Mouse (Mus musculus): Measurements from ENCODE around the gene Rpl39. TPM values are rescaled to one million over a fixed set of nuclear protein-coding genes. Genes with fewer than 3 reads are reported as not detected.

Rpl39 gene
- polyA plus RNA-seq, 1 experiment from 2014 or later: 409 TPM

- Histone ChIP-seq H3K36me3 (ENCODE audit: insufficient read depth, low read length) (no peaks in the 10 kb centered on the region), H3K4me1 (ENCODE audit: insufficient read depth, low read length) (no peaks in the 10 kb centered on the region), H3K4me3 (ENCODE audit: low read length) (no peak overlapping the region), H3K27me3 (ENCODE audit: insufficient read depth, low read length) (no peaks in the 10 kb centered on the region), H3K27ac (ENCODE audit: low read length) (no peak overlapping the region), H3K4me2 (replicated peaks; ENCODE audit: low read depth, low read length) (no peak overlapping the region), H3K9me3 (ENCODE audit: low read length) (no peaks in the 10 kb centered on the region), H3K9ac (replicated peaks; ENCODE audit: low read length) (no peak overlapping the region)
- ATAC-seq (ENCODE audit: low FRiP score, low TSS enrichment): peak; percentile 31; the same call in 1 of the 2 replicates
- WGBS: 37% methylated on average over 9 of the region's 9 CpGs
Measured at GRCm38 (mm10) chrX:37074262-37074892, 10.8 kb downstream of the Rpl39 start.

GRCm38 (mm10) chrX:37068766-37069165, 16.4 kb downstream of the Rpl39 start:
- Histone ChIP-seq H3K4me2 (replicated peaks; ENCODE audit: low read depth, low read length) (no peak overlapping the region), H3K36me3 (ENCODE audit: insufficient read depth, low read length) (no peaks in the 10 kb centered on the region), H3K27me3 (ENCODE audit: insufficient read depth, low read length) (no peaks in the 10 kb centered on the region), H3K9me3 (ENCODE audit: low read length) (no peaks in the 10 kb centered on the region), H3K4me3 (ENCODE audit: low read length) (no peak overlapping the region), H3K9ac (replicated peaks; ENCODE audit: low read length) (no peak overlapping the region), H3K27ac (ENCODE audit: low read length) (no peak overlapping the region), H3K4me1 (ENCODE audit: insufficient read depth, low read length) (no peaks in the 10 kb centered on the region)
- 73% methylated on average over 5 of the region's 5 CpGs for WGBS
- ATAC-seq (ENCODE audit: low FRiP score, low TSS enrichment): no peak

- Histone ChIP-seq H3K4me2 (replicated peaks; ENCODE audit: low read depth, low read length) (no peak overlapping the region), H3K4me1 (ENCODE audit: insufficient read depth, low read length) (no peaks in the 10 kb centered on the region), H3K27me3 (ENCODE audit: insufficient read depth, low read length) (no peaks in the 10 kb centered on the region), H3K36me3 (ENCODE audit: insufficient read depth, low read length) (no peaks in the 10 kb centered on the region), H3K4me3 (ENCODE audit: low read length) (no peak overlapping the region), H3K9ac (replicated peaks; ENCODE audit: low read length) (no peak overlapping the region), H3K27ac (ENCODE audit: low read length) (no peak overlapping the region), H3K9me3 (ENCODE audit: low read length) (no peaks in the 10 kb centered on the region)
- ATAC-seq (ENCODE audit: low FRiP score, low TSS enrichment): no peak
- 76% methylated on average over 3 of the region's 3 CpGs for WGBS
Measured at GRCm38 (mm10) chrX:37067299-37067698, 17.9 kb downstream of the Rpl39 start.

GRCm38 (mm10) chrX:37063902-37064301, 21.3 kb downstream of the Rpl39 start:
- ATAC-seq (ENCODE audit: low FRiP score, low TSS enrichment): no peak
- H3K27ac ChIP-seq (ENCODE audit: low read length): no peak overlapping the region
- no peaks in the 10 kb centered on the region for H3K4me1 ChIP-seq (ENCODE audit: insufficient read depth, low read length)
- H3K9ac ChIP-seq (replicated peaks; ENCODE audit: low read length): no peak overlapping the region
- H3K36me3 ChIP-seq (ENCODE audit: insufficient read depth, low read length): no peaks in the 10 kb centered on the region
- H3K27me3 ChIP-seq (ENCODE audit: insufficient read depth, low read length): no peaks in the 10 kb centered on the region
- H3K4me2 ChIP-seq (replicated peaks; ENCODE audit: low read depth, low read length): no peak overlapping the region
- H3K4me3 ChIP-seq (ENCODE audit: low read length): no peak overlapping the region
- no peaks in the 10 kb centered on the region for H3K9me3 ChIP-seq (ENCODE audit: low read length)
- 83% methylated on average over 9 of the region's 9 CpGs for WGBS

- 15% methylated on average over 70 of the region's 70 CpGs for WGBS
- H3K27me3 ChIP-seq (ENCODE audit: insufficient read depth, low read length): peaks cover 70% of the 10 kb centered on the region
- peak; percentile 27; the same call in 1 of the 2 replicates for ATAC-seq (ENCODE audit: low FRiP score, low TSS enrichment)
- H3K36me3 ChIP-seq (ENCODE audit: insufficient read depth, low read length): no peaks in the 10 kb centered on the region
- peaks cover 6% of the 10 kb centered on the region; the same call in 1 of the 2 replicates for H3K4me1 ChIP-seq (ENCODE audit: insufficient read depth, low read length)
- H3K4me2 ChIP-seq (replicated peaks; ENCODE audit: low read depth, low read length): peak overlapping the region; percentile 57
- H3K9me3 ChIP-seq (ENCODE audit: low read length): no peaks in the 10 kb centered on the region
- no peak overlapping the region for H3K27ac ChIP-seq (ENCODE audit: low read length)
- H3K9ac ChIP-seq (replicated peaks; ENCODE audit: low read length): 0 out of 2 replicates have a peak overlapping the region, but pooled peaks have one; percentile 8
- peak overlapping the region; percentile 40 for H3K4me3 ChIP-seq (ENCODE audit: low read length)
Measured at GRCm38 (mm10) chrX:37048890-37049823, 36.0 kb downstream of the Rpl39 start.

GRCm38 (mm10) chrX:37048066-37048889, 36.9 kb downstream of the Rpl39 start, which contains the start of gene Sowahd:
Gene Sowahd (plus strand): TSS chrX:37048845.
- Histone ChIP-seq H3K27me3 (ENCODE audit: insufficient read depth, low read length) (peaks cover 66% of the 10 kb centered on the region), H3K36me3 (ENCODE audit: insufficient read depth, low read length) (no peaks in the 10 kb centered on the region), H3K27ac (ENCODE audit: low read length) (no peak within 1 kb of the TSS), H3K4me2 (replicated peaks; ENCODE audit: low read depth, low read length) (peak within 1 kb of the TSS; percentile 57), H3K4me1 (ENCODE audit: insufficient read depth, low read length) (peaks cover 6% of the 10 kb centered on the region; the same call in 1 of the 2 replicates), H3K9me3 (ENCODE audit: low read length) (no peaks in the 10 kb centered on the region), H3K4me3 (ENCODE audit: low read length) (peak within 1 kb of the TSS; percentile 40), H3K9ac (replicated peaks; ENCODE audit: low read length) (0 out of 2 replicates have a peak within 1 kb of the TSS, but pooled peaks have one; percentile 8)
- 15% methylated on average over 38 of the region's 38 CpGs for WGBS
- ATAC-seq (ENCODE audit: low FRiP score, low TSS enrichment): peak; percentile 27; the same call in 1 of the 2 replicates

GRCm38 (mm10) chrX:37042726-37043125, 42.5 kb downstream of the Rpl39 start:
- Histone ChIP-seq H3K4me3 (ENCODE audit: low read length) (no peak overlapping the region), H3K9me3 (ENCODE audit: low read length) (no peaks in the 10 kb centered on the region), H3K27me3 (ENCODE audit: insufficient read depth, low read length) (peaks cover 21% of the 10 kb centered on the region), H3K27ac (ENCODE audit: low read length) (no peak overlapping the region), H3K4me1 (ENCODE audit: insufficient read depth, low read length) (no peaks in the 10 kb centered on the region), H3K4me2 (replicated peaks; ENCODE audit: low read depth, low read length) (no peak overlapping the region), H3K36me3 (ENCODE audit: insufficient read depth, low read length) (no peaks in the 10 kb centered on the region), H3K9ac (replicated peaks; ENCODE audit: low read length) (no peak overlapping the region)
- ATAC-seq (ENCODE audit: low FRiP score, low TSS enrichment): no peak
- 21% methylated on average over 9 of the region's 9 CpGs for WGBS
